Mouse (Mus musculus) CD4-positive helper T cell, adult 2 months (primary cell): Measurements from ENCODE around the gene Dcun1d4.
"Not testable (repeated sequence)": the region's sequence is repeated elsewhere in the genome, so short reads cannot be mapped to it uniquely, and the experiment has no call there.

ENCODE experiments used
- DNase-seq: peaks from one replicate; pipeline ENCODE4 v3.0.0-alpha.2; 2012; ENCODE audit warnings: low read depth, missing footprints, low spot score

Gene Dcun1d4

DNA sequence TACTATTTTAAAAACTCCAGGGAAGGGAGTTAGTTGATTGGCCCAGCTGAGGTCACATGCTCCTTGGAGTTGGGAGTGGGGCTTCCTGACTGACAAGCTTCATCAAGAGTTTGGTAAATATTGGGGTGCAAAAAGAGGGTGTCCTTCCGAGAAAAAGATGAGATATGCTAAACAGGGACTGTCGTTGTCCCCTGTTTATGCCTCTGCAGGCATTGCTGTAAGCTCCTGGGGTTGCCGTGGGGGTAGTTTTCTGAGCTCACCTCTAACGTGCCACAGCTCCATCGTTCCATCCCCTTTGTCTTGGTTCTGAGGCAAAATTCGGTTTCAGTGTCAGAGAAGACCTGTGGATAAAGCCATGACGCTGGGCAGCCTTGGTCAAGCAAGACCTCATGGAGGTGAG lies at the start of gene Dcun1d4:
Gene Dcun1d4 (plus strand): TSS at position 301 of the 400 bp plus-strand sequence.
- no peak for DNase-seq

DNA sequence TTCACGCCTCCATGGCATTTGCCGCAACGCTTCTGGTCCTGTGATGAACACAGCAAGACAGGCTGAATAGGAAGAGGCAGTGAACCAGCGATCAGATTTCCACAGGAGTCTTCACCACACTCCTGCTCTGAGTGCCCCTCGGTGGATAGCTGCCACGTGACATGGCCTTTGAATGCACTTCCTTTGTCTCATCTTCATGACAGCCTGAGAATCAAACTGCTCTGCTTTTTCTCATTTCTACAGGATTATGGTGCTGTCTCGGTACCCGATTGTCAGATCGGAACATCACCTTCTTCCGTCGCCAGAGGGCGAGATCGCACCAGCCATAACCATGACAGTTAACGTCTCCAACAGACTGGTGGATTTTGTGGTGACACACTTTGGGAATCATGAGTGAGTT lies 49.2 kb upstream of the Dcun1d4 start:
- DNase-seq, result peak; percentile 32

DNA sequence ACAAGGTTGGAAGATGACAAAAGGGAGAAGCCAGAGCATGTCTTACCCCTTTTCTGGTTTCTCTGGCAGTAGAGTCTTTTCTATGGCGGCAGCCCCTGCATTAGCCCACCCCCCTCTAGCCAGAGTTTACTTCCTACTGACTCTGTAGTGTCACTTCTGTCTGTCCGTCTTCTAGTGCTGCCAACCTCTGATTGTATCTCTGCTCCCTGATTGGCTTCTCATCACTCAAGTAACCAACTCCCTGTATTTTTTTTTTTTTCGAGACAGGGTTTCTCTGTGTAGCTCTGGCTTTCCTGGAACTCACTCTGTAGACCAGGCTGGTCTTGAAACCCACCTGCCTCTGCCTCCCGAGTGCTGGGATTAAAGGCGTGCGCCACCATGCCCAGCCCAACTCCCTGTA lies 48.0 kb upstream of the Dcun1d4 start:
- no peak for DNase-seq

GRCm38 (mm10) chr5:73434764-73435163 lies 46.0 kb upstream of the Dcun1d4 start:
- no peak for DNase-seq

GRCm38 (mm10) chr5:73442176-73442575 lies 38.6 kb upstream of the Dcun1d4 start:
- DNase-seq, result no peak

DNA sequence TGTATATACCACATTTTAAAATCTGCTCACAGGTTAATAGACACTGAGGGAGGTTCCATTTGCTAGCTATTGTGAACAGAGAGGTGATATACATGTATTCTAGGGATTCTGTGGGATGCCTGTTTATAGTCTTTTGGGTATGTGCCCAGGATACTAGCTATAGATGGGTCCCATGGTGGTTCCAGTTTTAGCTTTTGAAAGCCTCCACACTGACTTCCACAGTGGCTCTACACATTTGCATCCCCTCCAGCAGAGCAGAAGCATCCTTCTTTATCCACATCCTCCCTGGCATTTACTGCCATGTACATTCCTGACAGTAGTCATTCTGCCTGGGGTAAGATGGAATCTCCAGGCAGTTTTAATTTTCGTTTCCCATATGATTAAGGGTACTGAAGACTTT lies 30.5 kb upstream of the Dcun1d4 start:
- no peak for DNase-seq

DNA sequence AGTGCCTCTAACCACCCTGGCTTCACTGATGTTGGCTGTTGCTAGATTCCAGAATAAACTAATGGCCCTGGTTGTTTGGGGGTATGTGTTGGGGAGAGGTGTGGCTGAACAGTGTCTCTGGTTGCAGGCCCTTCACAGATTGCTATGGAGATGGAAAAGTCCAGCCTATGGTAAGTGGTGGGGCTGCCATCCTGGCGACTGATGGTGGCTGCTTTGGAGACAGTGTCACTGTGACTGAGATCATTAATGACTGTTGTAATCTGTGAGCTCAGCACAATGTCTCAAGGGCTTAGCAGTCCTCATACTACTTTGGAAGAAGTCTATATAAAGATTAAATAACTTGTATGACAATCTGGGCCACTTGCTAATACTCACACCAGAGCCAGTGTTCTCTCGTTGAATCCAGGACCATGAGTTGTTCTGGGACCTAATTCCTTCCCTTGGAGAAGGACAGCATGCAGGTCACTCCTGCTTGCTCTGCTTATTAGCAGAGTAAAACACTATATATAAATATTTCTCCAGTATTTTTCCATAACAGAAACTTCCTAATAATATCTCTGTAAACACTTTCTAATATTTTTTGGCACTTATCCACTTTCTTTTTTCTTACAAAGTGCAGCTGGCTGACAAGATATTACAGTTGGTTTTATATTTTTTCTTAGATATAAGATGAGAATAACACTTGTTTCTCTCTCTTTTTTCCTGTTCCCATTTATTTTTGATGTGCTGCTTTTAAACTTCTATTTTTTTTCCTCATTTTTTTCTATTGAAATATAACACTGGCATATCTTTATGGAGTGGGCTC lies 26.1 kb upstream of the Dcun1d4 start:
- DNase-seq, result no peak

- DNase-seq, result no peak
Measured at GRCm38 (mm10) chr5:73455307-73455687, 25.5 kb upstream of the Dcun1d4 start.

- no peak for DNase-seq
Measured at GRCm38 (mm10) chr5:73468462-73469433, 12.1 kb upstream of the Dcun1d4 start.

DNA sequence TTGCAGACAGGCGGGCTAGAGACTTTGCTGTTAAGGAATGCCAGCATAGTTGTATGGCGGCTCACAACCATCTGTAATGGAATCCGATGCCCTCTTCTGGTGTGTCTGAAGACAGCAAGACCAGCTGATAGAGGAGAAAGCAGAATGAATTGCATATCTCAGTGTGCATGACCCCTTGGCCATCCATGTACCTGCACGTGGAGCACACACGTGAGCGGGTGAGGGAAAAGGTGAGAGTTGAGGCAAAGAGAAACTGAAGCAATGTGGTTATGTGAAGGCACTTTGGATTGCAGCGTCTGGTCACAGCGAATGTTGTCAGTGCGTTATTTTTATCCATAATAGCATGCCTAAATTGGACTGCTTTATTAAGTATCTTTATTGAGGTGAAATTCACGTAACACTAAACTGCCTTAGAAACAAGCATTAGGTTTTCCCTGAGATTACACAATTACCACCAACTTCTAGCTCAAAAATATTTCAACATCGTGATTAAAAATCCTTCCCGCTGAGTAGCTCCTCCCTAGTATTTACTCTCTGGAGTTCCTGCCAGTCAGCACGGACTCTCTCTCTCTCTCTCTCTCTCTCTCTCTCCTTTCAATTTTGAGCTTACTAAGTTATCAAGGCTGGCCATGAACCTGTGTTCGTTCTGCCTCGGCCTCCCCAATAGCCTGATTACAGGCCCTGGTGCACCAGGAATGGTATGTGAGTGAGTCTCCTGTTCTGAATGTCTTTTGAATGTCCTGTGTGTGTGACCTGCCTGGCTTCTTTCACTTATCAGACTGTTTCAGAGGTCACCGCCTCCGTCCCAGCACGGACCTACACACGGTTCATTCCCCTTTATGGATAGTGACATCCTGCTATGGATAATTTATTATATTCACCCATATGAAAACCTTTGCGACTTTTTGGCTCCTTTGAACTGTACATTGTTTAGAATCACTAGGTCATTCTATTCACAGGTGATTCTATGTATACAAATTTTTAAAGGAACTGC lies 6.1 kb upstream of the Dcun1d4 start:
- no peak for DNase-seq

GRCm38 (mm10) chr5:73481401-73481800 lies 601 bp downstream of the Dcun1d4 start:
- no peak for DNase-seq

- not testable (repeated sequence) for DNase-seq
Measured at GRCm38 (mm10) chr5:73482381-73482780, 1.6 kb downstream of the Dcun1d4 start.

- no peak for DNase-seq
Measured at GRCm38 (mm10) chr5:73484016-73484615, 3.3 kb downstream of the Dcun1d4 start.

DNA sequence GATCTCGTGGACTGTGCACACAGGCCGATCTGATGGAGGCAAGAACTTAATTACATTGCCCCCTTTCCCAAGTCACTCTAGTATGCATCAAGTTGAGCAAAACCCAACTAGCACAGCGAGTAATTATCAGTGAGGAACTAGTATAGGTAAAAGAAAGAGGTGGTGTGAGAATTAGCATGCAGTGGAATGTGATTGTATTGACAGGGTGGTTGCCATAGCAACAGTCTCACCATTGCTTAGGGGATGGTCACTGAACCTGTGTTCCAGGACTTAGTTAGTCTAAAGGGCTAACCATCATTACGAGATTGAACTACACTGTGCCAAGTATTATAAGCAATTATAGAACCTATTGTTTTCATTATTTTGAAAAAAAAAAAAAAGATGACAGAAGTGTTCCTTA lies 5.7 kb downstream of the Dcun1d4 start:
- DNase-seq, result no peak

- DNase-seq, result no peak
Measured at GRCm38 (mm10) chr5:73489915-73490314, 9.1 kb downstream of the Dcun1d4 start.

GRCm38 (mm10) chr5:73490596-73491073 lies 9.8 kb downstream of the Dcun1d4 start:
- DNase-seq, result peak; percentile 97

- no peak for DNase-seq
Measured at GRCm38 (mm10) chr5:73491074-73491836, 10.5 kb downstream of the Dcun1d4 start.

DNA sequence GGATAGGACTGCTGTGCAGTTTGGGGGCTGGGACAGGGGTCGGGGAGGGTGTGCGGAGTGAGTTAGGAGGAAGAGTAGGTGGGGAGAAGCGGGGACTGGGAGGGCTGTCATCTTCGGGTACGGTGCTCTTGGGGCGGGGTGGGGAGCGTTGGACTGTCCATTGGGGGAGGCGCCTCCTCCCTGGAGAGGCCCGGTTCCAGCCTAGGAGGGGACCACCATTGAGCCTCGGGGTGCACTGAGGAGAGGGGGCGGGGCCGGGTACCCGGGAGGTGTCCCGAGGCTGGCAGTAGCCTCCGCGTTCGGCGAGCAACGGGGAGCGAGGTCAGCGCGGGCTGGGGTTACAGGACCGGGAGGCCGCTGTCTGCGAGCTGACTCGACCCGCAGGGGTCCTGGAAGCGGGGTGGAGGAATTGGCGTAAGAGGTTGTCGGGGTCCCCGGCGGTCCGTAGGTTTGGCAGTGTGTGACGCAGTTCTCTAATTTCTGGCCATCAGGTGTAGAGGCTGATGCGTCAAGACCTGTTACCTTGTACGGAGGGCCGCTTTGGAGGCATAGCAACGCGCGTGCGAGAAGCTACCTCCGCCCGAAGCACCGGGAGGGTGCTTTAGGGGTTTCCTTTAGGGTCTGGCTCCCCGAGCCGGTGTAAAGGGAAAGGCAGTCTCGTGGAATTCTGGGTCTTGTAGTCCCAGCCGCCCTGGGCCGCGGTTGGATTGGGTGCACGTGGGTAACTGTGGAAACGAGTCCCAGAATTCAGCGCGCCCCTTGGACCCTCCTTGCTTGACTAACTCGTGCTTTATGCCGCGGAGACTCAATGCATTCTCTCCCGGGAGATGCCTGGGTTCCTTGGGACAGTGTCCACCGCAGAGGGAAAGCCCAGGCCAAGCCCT lies 11.3 kb downstream of the Dcun1d4 start:
- DNase-seq, result peak; percentile 81

DNA sequence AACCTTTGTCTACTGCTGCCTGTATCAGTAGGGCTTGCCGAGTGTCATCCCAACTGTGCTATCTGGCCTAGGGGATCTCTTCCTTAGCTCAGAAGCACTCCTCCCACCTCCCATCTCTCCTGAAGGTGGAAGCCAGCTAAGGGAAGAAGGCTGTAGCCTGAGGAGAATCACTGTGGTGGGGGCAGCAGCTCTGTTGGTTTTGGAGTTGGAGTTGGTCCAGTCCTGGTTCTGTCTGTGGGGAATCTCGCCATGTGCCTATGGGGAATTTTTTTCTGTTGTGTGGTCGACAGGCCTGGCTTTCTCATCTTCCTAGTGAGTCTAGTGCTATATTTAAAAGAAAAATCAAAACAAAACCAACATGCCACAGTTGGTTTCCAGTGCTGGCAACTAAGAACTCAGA lies 16.6 kb downstream of the Dcun1d4 start:
- no peak for DNase-seq
